Mouse (Mus musculus): ENCODE data around the gene Ctla2b. TPM values are rescaled to one million over a fixed set of nuclear protein-coding genes. Genes with fewer than 3 reads are reported as not detected.

The Ctla2b gene
- polyA plus RNA-seq, 1 experiment from 2014 or later: 0.88 TPM

DNA sequence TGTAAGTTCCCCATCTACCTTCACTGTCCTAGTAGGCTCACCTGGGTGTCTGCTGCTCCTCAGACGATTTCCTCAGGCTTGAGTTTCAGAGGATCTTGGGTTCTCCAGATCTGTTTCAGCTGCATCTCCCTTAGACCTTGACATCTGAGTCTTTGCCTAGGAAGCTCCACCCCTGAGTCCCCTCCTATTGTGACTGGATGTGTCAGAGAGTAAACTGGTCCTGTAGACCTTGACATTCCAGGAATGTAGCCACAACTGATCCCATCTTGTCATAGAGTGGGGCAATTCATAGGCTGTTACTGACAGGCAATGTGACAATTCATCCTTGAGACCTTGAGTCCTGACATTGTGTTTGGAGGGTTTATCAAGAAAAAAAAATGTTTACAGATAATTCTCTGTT, 33.0 kb downstream of the Ctla2b start, which contains the start of gene 4930486L24Rik:
Gene 4930486L24Rik, minus strand, starts transcription at position 195 of the 400 bp plus-strand sequence.
- ATAC-seq (replicated peaks; ENCODE audit: low FRiP score): no peak
- Histone ChIP-seq H3K9ac (ENCODE audit: low read length) (no peak within 1 kb of the TSS), H3K27ac (ENCODE audit: low read depth, low read length) (no peak within 1 kb of the TSS), H3K27me3 (ENCODE audit: control insufficient read depth, insufficient read depth, low read length) (no peaks in the 10 kb centered on the region), H3K4me2 (ENCODE audit: low read depth, low read length, severe bottlenecking) (no peak within 1 kb of the TSS), H3K9me3 (ENCODE audit: control insufficient read depth, low read length) (no peaks in the 10 kb centered on the region), H3K36me3 (ENCODE audit: control insufficient read depth, insufficient read depth, low read length) (no peaks in the 10 kb centered on the region), H3K4me1 (replicated peaks; ENCODE audit: control insufficient read depth, insufficient read depth, low read length) (no peaks in the 10 kb centered on the region), H3K4me3 (ENCODE audit: low read depth, low read length) (no peak within 1 kb of the TSS)
- DNase-seq (ENCODE audit: low spot score): no peak
- 96% methylated on average over 1 of the region's 1 CpGs for WGBS

DNA sequence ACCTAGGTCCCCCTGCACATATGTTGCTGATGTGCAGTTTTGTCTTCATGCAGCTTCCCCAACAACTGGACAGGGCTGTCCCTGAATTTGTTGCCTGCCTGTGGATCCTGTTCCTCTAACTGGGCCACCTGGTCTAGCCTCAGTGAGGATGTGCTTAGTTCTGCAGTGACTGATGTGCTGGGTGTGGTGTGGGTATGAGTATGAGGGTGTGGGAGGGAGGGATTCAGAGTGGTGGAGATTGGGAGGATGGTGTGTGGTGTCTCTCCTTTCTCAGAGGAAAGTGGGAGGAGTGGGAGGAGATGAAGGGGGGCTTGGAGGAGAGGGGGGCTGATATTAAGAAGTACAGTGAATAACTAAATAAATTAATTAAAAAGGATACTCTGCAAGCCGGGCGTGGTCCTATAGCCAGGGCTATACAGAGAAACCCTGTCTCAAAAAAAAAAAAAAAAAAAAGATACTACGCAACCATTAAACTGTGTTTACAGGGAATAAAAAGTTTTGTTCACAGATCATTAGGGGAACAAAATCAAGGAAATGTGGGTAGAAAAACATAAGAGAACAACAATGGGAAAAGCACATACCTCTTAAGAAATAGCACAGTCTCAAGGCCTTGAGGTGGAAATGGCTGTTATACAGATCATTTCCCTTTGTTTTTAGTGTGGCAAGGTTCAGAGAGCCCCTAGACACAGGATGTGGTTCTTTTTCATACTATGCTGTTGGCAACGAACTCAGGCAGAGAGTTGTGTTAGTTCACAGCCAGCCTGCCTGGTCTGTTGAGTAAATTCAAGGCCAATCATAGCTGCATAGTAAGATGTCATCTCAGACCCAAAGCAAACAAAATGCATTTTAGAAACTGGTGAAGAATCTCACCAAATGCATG, 48.8 kb downstream of the Ctla2b start:
- Histone ChIP-seq H3K36me3 (ENCODE audit: control insufficient read depth, insufficient read depth, low read length) (no peaks in the 10 kb centered on the region), H3K9me3 (ENCODE audit: control insufficient read depth, low read length) (no peaks in the 10 kb centered on the region), H3K4me2 (ENCODE audit: low read depth, low read length, severe bottlenecking) (no peak overlapping the region), H3K4me1 (replicated peaks; ENCODE audit: control insufficient read depth, insufficient read depth, low read length) (no peaks in the 10 kb centered on the region), H3K4me3 (ENCODE audit: low read depth, low read length) (no peak overlapping the region), H3K27me3 (ENCODE audit: control insufficient read depth, insufficient read depth, low read length) (no peaks in the 10 kb centered on the region), H3K27ac (ENCODE audit: low read depth, low read length) (no peak overlapping the region), H3K9ac (ENCODE audit: low read length) (no peak overlapping the region)
- DNase-seq (ENCODE audit: low spot score) (no peak), ATAC-seq (replicated peaks; ENCODE audit: low FRiP score) (no peak)
- WGBS: 85% methylated on average over 4 of the region's 4 CpGs

Other genes with a start within 250 kb of the Ctla2b start
- gene BC051665, start 111.1 kb downstream of the Ctla2b start, polyA plus RNA-seq (2014; fragmentation: Nextera tagmentation; extraction: Ambion mirVana): not detected in 2 replicates
- not detected in 2 replicates for gene Ctsll3, start 94.6 kb downstream of the Ctla2b start, polyA plus RNA-seq (2014; fragmentation: Nextera tagmentation; extraction: Ambion mirVana)
- not detected in 2 replicates for gene 4930486L24Rik, start 33.0 kb downstream of the Ctla2b start, polyA plus RNA-seq (2014; fragmentation: Nextera tagmentation; extraction: Ambion mirVana)
- gene Gm49392, start 553 bp downstream of the Ctla2b start, polyA plus RNA-seq (2014; fragmentation: Nextera tagmentation; extraction: Ambion mirVana): not detected in 2 replicates
- gene Tpbpb, start 7.4 kb upstream of the Ctla2b start, polyA plus RNA-seq (2014; fragmentation: Nextera tagmentation; extraction: Ambion mirVana): not detected in 2 replicates
- gene Gm49393, start 38.1 kb upstream of the Ctla2b start, polyA plus RNA-seq (2014; fragmentation: Nextera tagmentation; extraction: Ambion mirVana): not detected in 2 replicates
- 0.99 and 1.7 TPM in 2 replicates for gene Gm49391, start 39.1 kb upstream of the Ctla2b start, polyA plus RNA-seq (2014; fragmentation: Nextera tagmentation; extraction: Ambion mirVana)
- gene Ctla2a, start 39.2 kb upstream of the Ctla2b start, polyA plus RNA-seq (2014; fragmentation: Nextera tagmentation; extraction: Ambion mirVana): 12.0 and 13.3 TPM in 2 replicates
- not detected in 2 replicates for gene Tpbpa, start 44.5 kb upstream of the Ctla2b start, polyA plus RNA-seq (2014; fragmentation: Nextera tagmentation; extraction: Ambion mirVana)
- not detected in 2 replicates for gene Ctsj, start 108.5 kb upstream of the Ctla2b start, polyA plus RNA-seq (2014; fragmentation: Nextera tagmentation; extraction: Ambion mirVana)
- gene Ctsq, start 143.2 kb upstream of the Ctla2b start, polyA plus RNA-seq (2014; fragmentation: Nextera tagmentation; extraction: Ambion mirVana): not detected in 2 replicates